Mouse (Mus musculus) kidney, adult 11 months (tissue): ENCODE measurements around the gene Itga11.
"Not testable (repeated sequence)": the region's sequence is repeated elsewhere in the genome, so short reads cannot be mapped to it uniquely, and the experiment has no call there.

ENCODE experiments used
- DNase-seq: peaks from one replicate; pipeline ENCODE4 v3.0.0; 2022

Gene Itga11

DNA sequence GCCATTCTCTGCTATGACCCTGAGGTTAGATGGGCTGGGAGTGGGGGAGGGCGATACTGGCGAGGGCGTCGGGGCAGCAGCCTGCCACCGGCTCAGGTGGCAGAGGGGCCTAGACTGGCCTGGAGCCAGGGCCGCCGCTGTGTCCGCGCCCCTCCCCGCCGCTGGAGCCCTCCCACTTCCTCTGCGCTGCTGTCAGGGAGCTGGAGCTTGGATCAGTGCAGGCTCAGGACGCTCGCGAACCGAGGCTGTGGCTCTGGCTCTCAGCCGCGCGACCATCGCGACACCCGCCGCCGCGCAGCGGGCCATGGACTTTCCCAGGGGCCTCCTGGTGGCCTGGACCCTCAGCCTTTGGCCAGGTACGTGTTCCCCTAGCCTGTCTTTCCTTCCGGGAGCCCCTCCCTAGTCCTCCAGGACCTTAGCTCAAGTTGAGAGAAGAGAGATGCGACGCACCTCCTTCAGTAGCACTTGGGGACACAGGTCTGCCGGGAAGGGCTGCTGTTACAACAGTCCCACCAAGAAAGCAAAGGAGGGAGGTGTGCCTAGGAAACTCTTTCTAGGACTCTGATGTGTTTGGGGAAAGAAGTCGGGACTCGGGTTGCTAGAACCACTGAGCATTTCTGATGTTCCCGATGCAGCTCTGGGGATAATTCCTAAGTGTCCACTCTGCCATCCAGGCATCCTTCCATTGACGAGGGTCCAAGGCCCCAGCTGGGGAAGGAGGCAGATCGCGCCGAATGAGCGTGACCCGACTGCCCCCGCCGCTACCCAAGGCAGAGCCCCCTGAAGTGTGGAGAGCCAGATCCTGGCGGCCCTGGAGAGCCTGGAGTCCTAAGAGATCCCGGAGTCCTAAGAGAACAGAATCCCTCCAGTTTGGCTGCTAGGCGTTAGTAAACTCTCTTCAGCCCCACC lies at the start of gene Itga11:
Gene Itga11 (plus strand): TSS at position 186 of the 909 bp plus-strand sequence.
- DNase-seq, result no peak

DNA sequence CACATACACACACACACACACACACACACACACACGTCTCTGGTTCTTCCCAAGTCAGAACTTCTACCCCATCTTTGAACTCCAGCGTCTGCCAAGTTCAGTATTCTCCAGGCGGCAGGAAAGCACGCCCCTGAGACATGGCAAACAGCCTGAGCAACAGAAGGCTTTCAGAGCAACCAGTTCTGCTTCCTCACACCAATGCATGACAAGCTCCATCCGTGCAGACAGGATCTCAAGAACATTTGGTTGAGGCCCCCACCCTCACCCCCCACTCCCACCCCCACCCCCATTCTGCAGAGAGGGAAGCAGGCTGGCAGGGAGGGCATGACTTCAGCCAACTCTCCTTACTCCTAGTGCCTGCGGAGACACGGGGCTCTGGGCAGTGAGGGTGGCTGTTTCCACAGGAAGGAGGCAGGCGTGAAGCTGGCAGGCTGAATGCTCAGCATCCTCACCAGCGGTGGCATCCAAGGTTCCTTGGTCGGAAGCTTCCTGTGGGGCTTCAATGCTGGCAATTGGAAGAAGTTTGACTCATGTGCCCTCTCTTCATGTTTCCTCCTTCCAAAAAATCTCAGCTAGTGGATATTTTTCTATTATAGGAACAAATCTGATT lies 46.9 kb upstream of the Itga11 start:
- no peak for DNase-seq

DNA sequence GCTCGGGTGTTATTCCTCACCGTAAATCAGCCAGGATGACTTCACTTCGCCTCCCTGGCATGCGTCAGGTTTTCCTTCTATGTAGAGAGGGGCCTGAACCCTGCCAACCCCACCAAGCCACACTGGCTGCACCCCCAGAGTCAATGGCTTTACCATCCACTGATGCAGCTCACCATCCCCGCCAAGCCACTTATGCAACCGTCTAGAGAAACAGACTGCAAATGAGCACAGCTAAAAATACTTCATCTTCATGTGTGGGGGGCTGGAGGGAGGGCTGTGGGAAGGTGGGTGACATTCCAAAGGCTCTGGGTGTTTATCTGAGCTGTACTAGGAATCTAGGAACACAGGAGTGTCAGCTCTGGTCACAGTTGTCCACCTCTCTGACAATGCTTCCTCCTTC lies 45.2 kb upstream of the Itga11 start:
- DNase-seq, result no peak

DNA sequence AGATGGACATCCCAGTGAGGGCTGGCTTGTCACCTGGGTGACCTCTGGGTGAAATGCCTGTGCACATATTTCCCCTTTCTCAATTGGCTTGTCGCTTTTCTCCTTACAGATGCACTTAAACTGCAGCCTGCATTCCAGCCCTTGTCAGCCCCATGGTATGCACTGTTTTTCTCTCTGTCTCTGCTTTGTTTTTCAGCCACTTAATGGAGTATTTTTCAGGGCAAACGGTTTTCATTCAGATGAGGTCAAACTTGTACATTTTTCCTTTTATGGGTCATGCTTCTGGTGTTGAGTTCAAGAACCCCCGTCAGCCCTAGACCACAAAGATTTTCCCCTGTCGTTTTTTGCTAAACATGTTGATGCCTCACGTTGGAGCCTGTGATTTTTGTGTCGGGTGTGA lies 39.6 kb upstream of the Itga11 start:
- DNase-seq, result no peak

DNA sequence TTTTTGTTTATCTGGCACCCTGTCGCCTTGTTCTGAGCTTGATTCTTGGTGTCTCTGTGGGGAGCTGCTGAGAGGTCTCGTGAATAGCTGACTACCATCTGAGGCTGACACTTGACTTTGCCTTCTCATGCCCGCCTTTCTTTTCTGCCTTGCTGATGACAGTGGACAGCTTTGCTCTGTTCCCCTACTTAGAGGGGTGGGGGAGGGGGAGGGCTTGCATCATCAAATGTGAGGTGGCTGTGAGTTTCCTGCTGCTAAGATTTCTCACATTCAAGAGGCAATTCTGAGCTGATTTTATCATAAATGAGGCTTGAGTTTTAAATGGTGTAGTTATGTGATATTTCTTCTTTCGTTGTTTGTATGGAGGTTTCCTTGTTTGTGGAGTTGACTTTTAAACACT lies 37.9 kb upstream of the Itga11 start:
- DNase-seq, result no peak

DNA sequence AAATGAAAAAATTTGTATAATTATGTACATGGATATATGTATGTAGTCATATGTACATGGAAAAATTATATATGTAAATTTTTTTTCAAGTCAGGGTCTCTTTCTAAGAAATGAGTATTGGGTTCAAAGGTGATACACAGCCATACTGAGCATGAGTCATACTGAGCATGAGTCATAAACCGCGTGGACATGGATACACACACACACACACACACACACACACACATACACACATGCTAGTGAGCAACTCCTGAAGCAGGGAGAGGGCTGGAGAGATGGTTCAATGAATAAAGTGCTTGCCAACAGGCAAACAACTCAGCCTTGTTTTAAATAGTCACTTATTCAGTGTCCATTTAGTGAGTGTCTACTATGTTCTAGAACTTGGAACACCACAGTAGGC lies 37.4 kb upstream of the Itga11 start:
- DNase-seq, result no peak

DNA sequence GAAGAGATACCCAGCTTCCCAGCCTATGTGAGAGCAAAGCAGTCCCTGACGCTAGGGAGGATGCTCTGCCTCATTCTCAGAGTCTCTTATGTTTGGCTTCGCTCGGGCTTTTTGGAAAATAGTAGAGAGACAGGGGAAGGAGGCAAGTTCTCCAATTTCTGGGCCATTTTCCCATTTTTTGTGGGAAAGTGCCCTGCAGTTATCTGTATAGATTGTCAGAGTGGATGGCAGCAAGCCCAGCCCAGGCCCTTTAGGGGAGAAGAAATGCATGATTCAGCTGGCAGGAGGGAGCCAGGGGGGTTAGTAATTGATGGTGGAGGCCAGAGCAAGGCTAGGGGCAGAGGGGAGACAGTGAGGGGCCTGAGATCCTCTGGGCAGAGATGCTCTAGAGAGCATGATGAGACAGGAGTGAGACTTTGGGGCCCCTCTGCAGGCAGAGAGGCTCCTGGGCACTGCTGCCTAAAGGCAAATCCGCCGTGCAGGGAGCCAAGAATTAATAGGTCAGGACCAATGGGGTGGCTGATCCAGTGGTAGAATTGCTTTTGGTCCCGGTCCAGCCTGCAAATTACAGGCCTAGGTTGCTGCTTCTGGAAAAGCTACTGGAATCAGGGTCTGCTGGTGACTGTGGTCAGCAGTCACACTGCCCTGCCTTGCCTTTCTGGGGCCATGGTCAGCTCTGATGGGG lies 31.8 kb upstream of the Itga11 start:
- DNase-seq, result no peak

DNA sequence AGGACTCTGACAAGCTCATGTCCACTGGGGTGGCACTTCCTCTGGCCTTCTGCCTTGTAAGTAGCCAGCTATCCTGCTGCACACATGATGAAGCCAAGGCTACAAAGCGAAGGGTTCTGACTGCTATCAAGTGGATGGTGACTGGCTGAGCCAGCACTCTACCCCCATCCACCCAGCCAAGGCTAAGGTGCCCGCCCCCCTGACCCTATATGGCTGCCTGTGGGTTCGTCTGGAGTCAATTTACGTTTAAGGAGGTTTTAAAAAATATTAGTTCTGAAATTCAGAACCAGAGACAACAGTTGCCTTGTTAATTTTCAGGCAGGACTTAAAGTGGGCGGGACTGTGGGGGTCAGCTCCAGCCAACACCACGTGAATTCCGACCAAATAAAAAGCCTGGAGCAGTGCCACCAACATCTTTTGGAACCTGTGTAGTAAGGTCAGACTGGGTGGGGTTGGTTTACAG lies 30.9 kb upstream of the Itga11 start:
- DNase-seq, result no peak

DNA sequence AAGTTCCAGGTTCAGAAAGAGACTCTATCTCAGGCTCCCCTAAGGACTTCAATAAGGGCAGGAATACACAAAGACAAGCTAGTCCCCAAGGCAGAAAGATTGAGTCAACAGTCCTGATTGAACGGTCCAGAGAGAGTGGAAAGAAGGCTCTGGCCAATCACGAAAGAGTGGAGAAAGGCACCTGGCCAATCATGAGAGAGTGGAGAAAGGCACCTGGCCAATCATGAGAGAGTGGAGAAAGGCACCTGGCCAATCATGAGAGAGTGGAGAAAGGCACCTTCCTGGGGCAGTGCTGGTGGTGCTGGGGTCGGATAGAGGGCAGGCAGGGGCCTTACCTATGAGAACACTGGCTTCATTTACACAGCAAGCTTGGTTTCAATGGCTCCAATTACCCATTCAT lies 28.2 kb upstream of the Itga11 start:
- no peak for DNase-seq

DNA sequence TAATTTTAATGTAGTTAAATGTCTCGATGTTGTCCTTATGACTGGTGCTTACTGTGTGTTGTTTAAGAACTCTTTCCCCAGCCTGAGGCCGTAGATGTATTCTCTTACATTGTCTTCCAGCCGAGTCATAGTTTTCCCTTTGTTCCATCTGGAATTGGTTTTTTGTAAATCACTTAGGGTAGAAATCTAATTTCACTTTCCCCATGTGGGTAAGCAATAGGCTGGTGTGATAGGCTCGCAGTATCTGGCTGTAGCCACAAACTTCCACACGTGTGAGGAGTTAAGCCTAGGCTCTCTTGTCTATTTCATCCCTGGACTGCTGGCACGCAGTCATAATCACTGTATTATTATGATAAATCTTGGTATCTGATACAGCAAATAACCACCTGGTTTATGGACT lies 26.9 kb upstream of the Itga11 start:
- DNase-seq, result no peak

DNA sequence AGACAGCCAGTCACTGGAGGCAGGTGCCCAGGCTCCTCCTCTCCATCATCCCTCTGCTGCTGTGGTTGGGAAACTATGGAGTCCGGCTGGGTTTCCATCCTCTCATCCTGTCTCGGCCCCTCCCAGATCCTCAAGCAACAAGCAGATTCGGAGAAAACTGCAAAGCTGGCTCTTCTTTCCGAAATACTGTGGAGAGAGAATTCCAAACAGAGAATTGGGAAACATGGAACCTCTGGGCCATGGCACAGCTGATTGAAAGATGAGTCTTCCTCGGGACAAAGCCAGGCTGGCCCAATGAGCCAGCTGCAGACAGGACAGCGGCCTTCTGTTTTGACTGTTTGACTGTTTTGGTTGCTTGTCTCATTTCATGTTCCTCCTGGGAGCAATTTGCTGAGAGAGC lies 23.3 kb upstream of the Itga11 start:
- no peak for DNase-seq

DNA sequence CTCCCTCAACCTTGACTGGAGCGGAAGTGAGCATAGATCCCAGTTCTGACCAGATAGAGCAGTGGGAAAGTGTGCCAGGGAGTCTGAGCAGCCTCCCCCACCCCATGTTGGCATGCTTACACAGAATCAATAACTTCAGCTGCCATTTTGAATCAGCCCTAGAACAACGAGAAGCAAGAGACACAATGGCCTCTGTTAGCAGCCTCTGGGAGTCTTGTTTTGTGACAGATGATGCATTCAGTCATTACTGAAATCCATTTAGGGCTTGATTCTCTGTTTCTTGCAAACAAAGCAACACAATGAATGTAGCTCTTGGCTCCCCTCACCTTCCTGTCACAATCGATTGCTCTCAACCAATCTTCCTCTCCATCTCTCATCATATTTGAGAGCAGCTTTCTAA lies 19.6 kb upstream of the Itga11 start:
- DNase-seq, result no peak

DNA sequence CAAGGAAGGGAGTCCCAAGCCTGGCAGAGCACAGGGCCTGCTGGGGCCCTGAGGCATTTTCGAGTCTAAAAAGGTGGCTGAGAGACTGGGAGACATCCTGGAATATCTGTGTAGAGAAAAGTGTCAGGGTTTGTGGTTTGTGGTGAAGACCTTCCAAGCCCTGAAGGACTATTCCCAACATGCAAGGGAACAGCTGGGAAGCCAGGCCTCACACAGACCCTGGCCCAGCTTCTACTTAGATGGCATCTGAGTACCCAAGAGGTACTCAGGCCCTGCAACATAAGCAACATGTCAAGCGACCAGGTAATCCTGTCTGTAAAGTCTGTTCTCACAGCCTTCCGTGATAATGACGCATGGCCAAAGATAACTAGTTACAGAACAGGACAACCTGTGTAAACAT lies 18.6 kb upstream of the Itga11 start:
- no peak for DNase-seq

DNA sequence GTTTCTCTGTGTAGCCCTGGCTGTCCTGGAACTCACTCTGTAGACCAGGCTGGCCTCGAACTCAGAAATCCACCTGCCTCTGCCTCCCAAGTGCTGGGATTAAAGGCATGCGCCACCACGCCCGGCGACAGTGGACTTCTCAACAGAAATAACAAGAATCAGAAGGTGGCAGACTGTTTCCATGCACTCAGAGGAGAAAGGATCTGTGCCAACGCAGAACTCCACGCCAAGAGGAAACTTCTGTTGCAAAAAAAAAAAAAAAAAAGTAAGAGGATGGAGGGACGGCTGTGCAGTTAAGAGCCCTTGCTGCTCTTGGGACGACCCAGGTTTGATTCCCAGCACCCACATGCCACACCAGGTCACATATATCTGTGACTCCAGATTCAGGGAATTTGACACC lies 16.7 kb upstream of the Itga11 start:
- not testable (repeated sequence) for DNase-seq

DNA sequence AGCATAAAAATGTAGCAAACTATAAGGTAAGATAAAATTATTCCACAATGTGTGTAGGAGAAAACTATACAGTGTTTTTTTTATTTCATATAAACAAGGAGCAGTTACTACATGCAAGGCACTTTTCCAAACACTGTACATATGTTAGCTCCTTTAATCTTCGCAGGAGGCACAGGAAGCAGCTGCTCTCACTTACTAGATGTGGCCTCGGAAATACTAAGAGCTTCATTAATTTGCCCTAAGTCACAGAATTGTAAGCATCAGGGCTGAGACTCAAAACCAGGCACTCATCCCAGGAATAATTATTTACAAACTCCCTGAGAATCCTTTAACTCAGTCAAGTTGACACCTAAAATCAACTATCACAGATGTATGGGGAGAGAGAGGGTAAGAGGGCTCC lies 14.2 kb upstream of the Itga11 start:
- no peak for DNase-seq

DNA sequence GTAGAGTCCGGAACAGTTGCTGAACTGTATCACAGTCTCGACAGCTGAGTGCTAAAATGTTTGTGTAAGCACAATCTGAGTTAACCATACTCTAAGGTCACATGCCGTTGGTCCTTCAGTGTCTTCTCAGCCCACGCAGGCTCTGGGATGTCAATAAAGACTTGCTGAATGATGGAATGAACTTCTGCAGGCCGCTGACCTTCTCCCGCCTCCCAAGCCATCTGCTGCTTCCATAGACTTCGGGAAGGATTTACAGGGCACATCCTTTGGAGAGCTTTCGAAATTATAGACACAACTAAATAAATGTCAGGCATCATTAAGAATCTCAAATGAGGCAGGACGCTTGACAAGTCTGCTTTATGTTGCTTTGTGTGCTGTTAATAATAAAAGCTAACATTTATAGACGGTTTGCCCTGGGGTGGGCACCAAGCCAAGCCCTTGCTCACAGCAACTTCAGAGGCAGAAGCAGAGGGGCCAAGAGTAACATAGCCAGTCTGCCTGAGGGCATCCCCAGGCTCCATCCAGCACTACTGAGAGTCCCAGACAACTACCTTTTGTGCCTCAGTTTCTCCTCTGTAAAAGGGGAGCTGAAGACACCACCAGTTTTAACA lies 13.4 kb upstream of the Itga11 start:
- DNase-seq, result no peak

DNA sequence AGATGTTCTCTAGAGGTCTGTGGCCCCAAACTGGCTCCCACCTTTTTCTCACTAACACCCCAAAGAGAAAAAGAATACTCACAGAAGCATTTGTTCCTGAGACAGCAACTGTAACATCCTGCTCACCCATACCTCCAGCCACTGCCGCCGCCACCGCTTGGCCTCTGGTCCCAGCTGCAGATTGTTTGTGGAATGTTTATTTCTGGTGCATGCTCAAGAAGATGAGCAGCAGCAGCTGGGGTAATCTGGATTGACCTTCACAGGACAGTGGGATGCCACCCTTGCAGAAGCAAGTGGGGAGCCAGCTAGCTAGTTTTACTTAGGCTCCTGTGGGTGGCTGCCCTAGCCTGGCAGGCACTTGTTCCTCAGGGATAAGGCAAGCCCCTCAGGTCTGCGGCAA lies 11.7 kb upstream of the Itga11 start:
- DNase-seq, result no peak

DNA sequence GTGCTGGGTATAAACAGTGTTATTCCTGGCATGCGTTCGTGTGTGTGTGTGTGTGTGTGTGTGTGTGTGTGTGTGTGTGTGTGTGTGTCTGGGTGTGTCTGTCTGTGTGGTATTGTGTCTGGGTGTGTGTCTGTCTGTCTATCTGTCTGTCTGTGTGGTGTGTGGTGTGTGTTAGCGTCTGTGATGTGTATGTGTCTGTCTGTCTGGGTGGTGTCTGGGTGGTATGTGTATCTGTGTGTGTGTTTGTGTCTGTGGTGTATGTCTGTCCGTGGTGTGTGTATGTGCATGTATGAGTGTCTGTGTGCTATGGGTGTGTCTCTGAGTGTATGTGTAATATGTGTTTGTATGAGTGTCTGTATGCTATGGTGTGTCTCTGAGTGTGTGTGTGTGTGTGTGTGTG lies 9.1 kb upstream of the Itga11 start:
- DNase-seq, result no peak

DNA sequence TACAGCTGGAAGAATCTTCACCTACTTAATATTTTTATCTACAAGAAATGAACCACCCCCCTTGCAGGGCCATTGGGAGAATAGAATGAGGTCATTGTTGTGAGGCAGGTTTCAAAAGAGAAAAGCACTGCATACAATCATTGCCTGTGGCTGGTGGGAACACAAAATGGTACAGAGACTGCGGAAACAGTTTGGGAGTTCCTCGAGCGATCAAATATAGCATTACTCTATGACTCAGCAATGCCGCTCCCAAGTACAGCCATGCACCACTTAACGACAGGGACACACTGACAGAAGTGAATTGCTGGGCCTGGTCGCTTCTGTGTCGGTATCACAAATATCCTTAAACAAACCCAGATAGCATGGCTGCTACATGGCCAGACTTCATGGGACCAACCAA lies 4.4 kb upstream of the Itga11 start:
- DNase-seq, result no peak

DNA sequence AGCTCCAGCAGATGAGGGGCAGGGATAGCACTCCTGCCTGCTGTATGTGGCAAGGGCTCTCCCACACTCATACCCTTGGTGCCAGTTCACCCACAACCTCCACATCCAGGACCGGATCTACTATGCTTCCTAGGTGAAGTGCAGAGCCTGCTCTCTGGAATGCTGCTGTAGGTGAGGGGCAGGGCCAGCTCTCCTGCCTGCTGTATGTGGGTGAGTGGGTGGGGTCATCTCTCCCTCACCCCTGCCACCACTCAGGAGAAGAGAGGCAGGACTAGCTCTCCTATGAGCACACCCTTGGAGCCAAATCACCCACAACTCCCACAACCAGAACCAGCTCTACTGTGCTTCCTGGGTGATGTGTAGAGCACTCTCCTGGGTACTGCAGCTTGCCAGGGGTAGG lies 2.5 kb upstream of the Itga11 start:
- DNase-seq, result no peak

DNA sequence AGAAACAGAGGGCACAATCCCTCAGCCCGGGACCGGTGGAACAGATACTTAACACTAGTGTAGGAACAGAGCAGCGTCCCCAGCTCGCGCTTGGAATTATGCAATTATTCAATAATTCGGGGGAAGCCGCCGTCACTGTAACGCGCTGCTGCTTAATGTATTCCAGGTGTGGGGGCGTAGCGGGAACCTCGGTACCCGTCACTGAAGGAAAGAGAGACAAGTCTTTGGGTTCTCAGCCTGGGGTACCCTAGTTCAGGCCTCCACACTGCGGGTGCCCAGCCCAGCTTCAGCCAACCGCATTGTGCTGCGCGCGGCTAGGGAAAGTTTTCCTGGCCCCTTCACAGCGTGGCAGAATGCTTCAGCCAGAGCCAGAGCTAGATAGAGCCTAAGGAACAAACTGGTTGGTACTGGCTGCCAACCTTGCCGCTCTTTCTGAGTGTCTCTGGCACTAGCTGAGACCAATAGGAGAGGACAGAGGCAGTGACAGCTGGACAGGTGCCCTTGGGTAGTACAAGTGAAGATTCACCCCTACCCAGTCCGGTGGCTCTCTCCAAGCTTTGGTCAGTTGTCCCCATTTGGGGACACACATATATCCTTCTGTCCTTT lies 1.0 kb downstream of the Itga11 start:
- no peak for DNase-seq

DNA sequence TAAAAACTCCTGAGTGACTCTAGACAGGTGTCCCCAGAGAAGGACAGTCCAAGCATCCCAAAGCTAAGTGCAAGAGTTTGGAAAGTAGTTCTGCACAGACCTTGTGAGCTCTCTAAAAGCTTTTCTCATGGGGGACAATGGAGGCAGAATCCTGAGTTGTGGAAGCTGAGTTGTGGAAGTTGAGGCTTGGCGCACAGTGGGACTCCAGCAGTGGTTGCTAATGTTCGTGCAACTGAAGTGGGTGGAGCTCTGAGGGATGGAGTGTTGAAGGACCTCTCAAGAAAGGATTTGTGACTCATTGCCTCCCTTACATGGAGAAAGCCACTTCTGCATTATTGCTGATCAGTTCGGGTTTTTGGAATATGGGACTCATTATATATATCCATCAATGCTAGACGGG lies 1.8 kb downstream of the Itga11 start:
- DNase-seq, result no peak

DNA sequence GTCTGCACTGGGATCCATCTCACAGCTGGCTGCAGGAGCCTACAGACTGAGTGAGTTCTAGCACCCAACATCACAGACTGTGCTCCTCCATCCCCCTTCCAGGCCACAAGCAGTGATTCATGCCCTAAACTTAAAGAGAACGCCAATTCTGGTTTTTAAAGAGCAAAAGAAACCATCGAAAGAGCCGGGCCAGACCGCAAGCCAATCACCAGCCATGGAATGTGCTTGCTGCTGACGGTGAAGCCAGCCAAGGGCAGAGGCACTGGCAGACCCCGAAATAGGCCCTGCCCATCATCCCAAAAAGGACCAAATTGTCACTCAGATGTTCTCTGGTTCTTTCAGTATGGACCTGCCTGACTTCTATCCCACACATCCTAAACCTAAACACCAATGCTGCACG lies 6.7 kb downstream of the Itga11 start:
- DNase-seq, result no peak
